Mouse (Mus musculus): ENCODE results near the gene Il1rapl2. TPM values are rescaled to one million over a fixed set of nuclear protein-coding genes. Genes with fewer than 3 reads are reported as not detected.

The Il1rapl2 gene
- polyA plus RNA-seq, 1 experiment from 2014 or later = 0.18 TPM

DNA sequence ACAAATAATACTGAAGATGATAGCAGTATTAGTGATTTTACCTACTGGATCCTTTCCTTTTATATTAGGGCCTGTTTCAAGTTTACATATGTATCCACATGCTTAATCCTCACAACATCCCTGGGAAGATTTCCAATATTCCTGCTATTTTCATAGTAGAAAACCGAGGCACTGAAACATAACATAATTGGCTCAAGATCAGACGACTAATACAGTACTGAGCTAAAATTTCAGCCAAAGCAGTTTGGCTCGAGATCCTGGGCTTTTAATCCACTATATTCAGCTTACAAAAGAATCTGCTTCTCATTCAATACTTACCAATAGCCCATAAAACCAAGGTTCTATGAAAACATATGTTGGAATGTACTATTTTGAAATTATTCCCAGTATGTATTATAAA lies 239.1 kb downstream of the Il1rapl2 start:
- ATAC-seq (ENCODE audit: insufficient read depth, low FRiP score, low read depth) = no peak
- H3K4me3 ChIP-seq (replicated peaks) = no peak overlapping the region
- H3K4me2 ChIP-seq = no peak overlapping the region
- H3K9me3 ChIP-seq = no peaks in the 10 kb centered on the region
- H3K9ac ChIP-seq = no peak overlapping the region
- H3K36me3 ChIP-seq = no peaks in the 10 kb centered on the region
- WGBS = 52% methylated on average over 3 of the region's 3 CpGs
- H3K4me1 ChIP-seq = no peaks in the 10 kb centered on the region
- no peaks in the 10 kb centered on the region for H3K27me3 ChIP-seq (replicated peaks)
- no peak overlapping the region for H3K27ac ChIP-seq

GRCm38 (mm10) chrX:137812151-137812550 lies 241.7 kb downstream of the Il1rapl2 start:
- no peaks in the 10 kb centered on the region for H3K9me3 ChIP-seq
- no peak overlapping the region for H3K9ac ChIP-seq
- H3K4me2 ChIP-seq = no peak overlapping the region
- no peak for ATAC-seq (ENCODE audit: insufficient read depth, low FRiP score, low read depth)
- 78% methylated on average over 1 of the region's 1 CpGs for WGBS
- no peaks in the 10 kb centered on the region for H3K4me1 ChIP-seq
- no peak overlapping the region for H3K4me3 ChIP-seq (replicated peaks)
- H3K27ac ChIP-seq = no peak overlapping the region
- no peaks in the 10 kb centered on the region for H3K27me3 ChIP-seq (replicated peaks)
- H3K36me3 ChIP-seq = no peaks in the 10 kb centered on the region

DNA sequence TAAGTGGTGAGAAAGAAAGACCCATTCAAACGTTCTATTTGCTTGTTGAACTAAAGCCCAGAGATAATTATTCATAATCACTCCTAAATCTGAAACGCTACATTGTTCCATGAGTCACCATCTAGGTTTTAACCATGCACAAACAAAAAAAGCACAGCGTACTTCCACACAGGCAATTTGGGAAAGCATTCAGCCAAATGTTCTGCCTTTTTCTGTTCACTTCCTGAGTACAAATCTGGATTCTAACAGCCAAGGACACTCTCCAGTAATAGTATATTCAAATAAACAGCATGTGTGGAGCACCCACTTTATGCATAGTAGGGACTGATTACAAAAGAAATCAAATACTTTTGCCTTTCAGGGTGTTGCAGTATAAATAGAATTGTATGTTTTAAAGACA lies 278.5 kb downstream of the Il1rapl2 start:
- no peak for ATAC-seq (ENCODE audit: insufficient read depth, low FRiP score, low read depth)
- Histone ChIP-seq H3K4me2 (no peak overlapping the region), H3K9me3 (no peaks in the 10 kb centered on the region), H3K36me3 (no peaks in the 10 kb centered on the region), H3K27me3 (replicated peaks) (no peaks in the 10 kb centered on the region), H3K4me3 (replicated peaks) (no peak overlapping the region), H3K9ac (no peak overlapping the region), H3K27ac (no peak overlapping the region), H3K4me1 (no peaks in the 10 kb centered on the region)
- 44% methylated on average over 3 of the region's 3 CpGs for WGBS

- no peak for ATAC-seq (ENCODE audit: insufficient read depth, low FRiP score, low read depth)
- H3K27ac ChIP-seq = no peak overlapping the region
- H3K9me3 ChIP-seq = no peaks in the 10 kb centered on the region
Observed at GRCm38 (mm10) chrX:137923490-137923889, 353.1 kb downstream of the Il1rapl2 start.

DNA sequence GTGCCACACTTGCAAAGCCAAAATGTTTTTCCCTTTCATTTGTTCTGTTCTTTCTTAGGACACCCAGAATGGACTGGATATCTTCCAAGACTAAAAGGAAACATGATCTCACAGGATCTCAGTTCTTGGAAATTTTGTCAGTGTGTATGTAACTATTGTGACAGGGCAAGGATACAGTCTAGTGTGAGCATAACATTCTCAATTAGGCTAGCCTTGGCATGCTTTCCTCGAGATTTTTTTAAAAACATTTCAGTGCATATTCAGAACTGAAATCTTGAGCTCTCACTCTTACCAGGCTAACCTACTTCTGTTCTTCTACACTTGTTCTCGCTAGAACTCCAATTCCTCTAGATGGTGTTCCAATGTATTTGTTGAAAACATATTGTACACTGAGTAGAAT lies 356.4 kb downstream of the Il1rapl2 start:
- whole genome bisulfite sequencing = 58% methylated on average over 2 of the region's 2 CpGs
- ATAC-seq (ENCODE audit: insufficient read depth, low FRiP score, low read depth) = no peak
- Histone ChIP-seq H3K36me3 (no peaks in the 10 kb centered on the region), H3K4me2 (no peak overlapping the region), H3K9me3 (no peaks in the 10 kb centered on the region), H3K4me1 (no peaks in the 10 kb centered on the region), H3K4me3 (replicated peaks) (no peak overlapping the region), H3K9ac (no peak overlapping the region), H3K27me3 (replicated peaks) (no peaks in the 10 kb centered on the region), H3K27ac (no peak overlapping the region)

More at GRCm38 (mm10) chrX:137923490-137923889, 353.1 kb downstream of the Il1rapl2 start:
- Histone ChIP-seq H3K36me3 (no peaks in the 10 kb centered on the region), H3K9ac (no peak overlapping the region), H3K4me2 (no peak overlapping the region), H3K27me3 (replicated peaks) (no peaks in the 10 kb centered on the region), H3K4me1 (no peaks in the 10 kb centered on the region), H3K4me3 (replicated peaks) (no peak overlapping the region)

- no peak for ATAC-seq (ENCODE audit: insufficient read depth, low FRiP score, low read depth)
- no peaks in the 10 kb centered on the region for H3K36me3 ChIP-seq
- H3K27me3 ChIP-seq (replicated peaks) = no peaks in the 10 kb centered on the region
- WGBS = 77% methylated on average over 1 of the region's 1 CpGs
- H3K4me3 ChIP-seq (replicated peaks) = no peak overlapping the region
- H3K9me3 ChIP-seq = no peaks in the 10 kb centered on the region
- no peak overlapping the region for H3K27ac ChIP-seq
- no peaks in the 10 kb centered on the region for H3K4me1 ChIP-seq
- H3K4me2 ChIP-seq = no peak overlapping the region
- H3K9ac ChIP-seq = no peak overlapping the region
Observed at GRCm38 (mm10) chrX:137947741-137948140, 377.3 kb downstream of the Il1rapl2 start.

GRCm38 (mm10) chrX:137971306-137971705 lies 400.9 kb downstream of the Il1rapl2 start:
- no peak for ATAC-seq (ENCODE audit: insufficient read depth, low FRiP score, low read depth)
- H3K4me3 ChIP-seq (replicated peaks) = no peak overlapping the region
- WGBS = 66% methylated on average over 5 of the region's 5 CpGs

GRCm38 (mm10) chrX:138043113-138043512 lies 472.7 kb downstream of the Il1rapl2 start:
- no peak for ATAC-seq (ENCODE audit: insufficient read depth, low FRiP score, low read depth)
- no peak overlapping the region for H3K27ac ChIP-seq
- WGBS = 90% methylated on average over 3 of the region's 3 CpGs

More at GRCm38 (mm10) chrX:137971306-137971705, 400.9 kb downstream of the Il1rapl2 start:
- H3K4me2 ChIP-seq = no peak overlapping the region
- no peaks in the 10 kb centered on the region for H3K9me3 ChIP-seq
- no peaks in the 10 kb centered on the region for H3K36me3 ChIP-seq
- no peak overlapping the region for H3K9ac ChIP-seq
- no peaks in the 10 kb centered on the region for H3K4me1 ChIP-seq
- H3K27me3 ChIP-seq (replicated peaks) = no peaks in the 10 kb centered on the region
- no peak overlapping the region for H3K27ac ChIP-seq

DNA sequence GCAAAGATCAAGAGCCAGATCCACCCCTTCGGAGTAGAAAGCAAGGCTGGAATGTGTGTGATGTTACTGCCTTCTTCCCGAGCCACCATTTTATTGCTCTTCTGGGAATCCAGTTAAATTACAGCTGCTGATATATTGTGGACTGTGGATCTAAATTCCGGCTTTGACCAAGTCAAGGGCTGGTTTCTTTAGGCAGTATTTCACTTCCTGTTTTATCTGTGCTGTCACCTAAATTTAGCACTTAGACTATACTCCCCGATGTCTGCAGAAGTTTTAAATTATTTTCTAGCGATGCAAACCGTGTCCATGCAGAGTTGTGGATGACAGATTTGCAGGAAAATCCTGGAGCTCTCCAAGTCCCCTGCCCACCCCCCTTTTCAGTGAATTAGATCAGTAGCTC lies 533.5 kb downstream of the Il1rapl2 start:
- H3K27ac ChIP-seq = no peak overlapping the region
- no peaks in the 10 kb centered on the region for H3K4me1 ChIP-seq
- H3K36me3 ChIP-seq = no peaks in the 10 kb centered on the region
- WGBS = 57% methylated on average over 6 of the region's 6 CpGs
- no peak for ATAC-seq (ENCODE audit: insufficient read depth, low FRiP score, low read depth)
- no peak overlapping the region for H3K4me3 ChIP-seq (replicated peaks)
- H3K27me3 ChIP-seq (replicated peaks) = no peaks in the 10 kb centered on the region
- H3K4me2 ChIP-seq = no peak overlapping the region
- no peaks in the 10 kb centered on the region for H3K9me3 ChIP-seq
- no peak overlapping the region for H3K9ac ChIP-seq

More at GRCm38 (mm10) chrX:138043113-138043512, 472.7 kb downstream of the Il1rapl2 start:
- Histone ChIP-seq H3K4me3 (replicated peaks) (no peak overlapping the region), H3K9ac (no peak overlapping the region), H3K4me2 (no peak overlapping the region), H3K27me3 (replicated peaks) (no peaks in the 10 kb centered on the region), H3K9me3 (no peaks in the 10 kb centered on the region), H3K4me1 (no peaks in the 10 kb centered on the region), H3K36me3 (no peaks in the 10 kb centered on the region)

GRCm38 (mm10) chrX:138104668-138105067 lies 534.3 kb downstream of the Il1rapl2 start:
- H3K36me3 ChIP-seq = no peaks in the 10 kb centered on the region
- no peak overlapping the region for H3K4me3 ChIP-seq (replicated peaks)
- 67% methylated on average over 3 of the region's 3 CpGs for WGBS
- no peak overlapping the region for H3K27ac ChIP-seq
- H3K4me2 ChIP-seq = no peak overlapping the region
- ATAC-seq (ENCODE audit: insufficient read depth, low FRiP score, low read depth) = no peak
- no peaks in the 10 kb centered on the region for H3K4me1 ChIP-seq
- H3K9ac ChIP-seq = no peak overlapping the region
- H3K9me3 ChIP-seq = no peaks in the 10 kb centered on the region
- H3K27me3 ChIP-seq (replicated peaks) = no peaks in the 10 kb centered on the region

DNA sequence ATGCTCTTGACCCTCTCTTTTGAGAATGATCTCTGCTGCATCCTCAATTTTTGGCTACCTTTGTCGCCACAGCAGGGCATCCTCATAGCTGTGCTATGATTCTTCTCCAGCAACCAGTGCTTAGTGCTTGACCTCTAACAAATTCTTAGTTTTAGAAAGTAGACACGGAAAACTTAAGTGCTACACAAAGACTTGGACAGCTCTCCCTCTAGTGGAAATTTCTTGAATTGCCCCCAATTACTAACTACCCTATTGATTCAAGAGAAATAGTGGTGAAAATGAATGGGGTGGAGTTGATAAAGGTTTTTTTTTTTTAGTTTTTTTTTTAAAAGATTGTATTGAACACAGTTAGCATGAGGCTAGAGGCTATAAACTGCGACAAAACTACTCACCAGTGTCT lies 599.7 kb downstream of the Il1rapl2 start:
- H3K4me3 ChIP-seq (replicated peaks) = no peak overlapping the region
- no peaks in the 10 kb centered on the region for H3K4me1 ChIP-seq
- no peak overlapping the region for H3K27ac ChIP-seq
- no peaks in the 10 kb centered on the region for H3K36me3 ChIP-seq
- H3K9me3 ChIP-seq = no peaks in the 10 kb centered on the region
- no peak overlapping the region for H3K4me2 ChIP-seq
- no peaks in the 10 kb centered on the region for H3K27me3 ChIP-seq (replicated peaks)
- ATAC-seq (ENCODE audit: insufficient read depth, low FRiP score, low read depth) = no peak
- H3K9ac ChIP-seq = no peak overlapping the region
- WGBS = 11% methylated on average over 3 of the region's 3 CpGs

DNA sequence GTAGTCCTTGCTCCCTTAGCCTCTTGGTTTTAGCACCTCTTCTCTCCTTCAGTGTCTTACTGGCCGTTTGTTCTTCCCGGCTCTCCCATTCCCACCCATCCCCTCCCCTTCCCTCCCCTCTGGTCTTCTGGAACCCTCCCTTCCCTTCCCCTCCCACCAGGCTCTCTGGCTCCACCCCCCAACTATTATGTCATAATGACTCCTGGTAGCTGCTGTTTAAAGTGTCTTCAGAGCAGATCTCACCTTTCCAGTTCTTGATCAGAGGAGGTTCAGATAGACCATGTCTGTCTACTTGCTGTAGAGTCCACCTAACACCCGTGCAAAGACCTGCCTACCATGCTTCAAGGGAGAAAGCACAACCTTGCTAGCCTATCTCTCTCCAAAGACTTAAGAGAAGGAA lies 639.1 kb downstream of the Il1rapl2 start, which contains the start of gene Tex13a:
Tex13a (minus strand) TSS at position 101 of the 400 bp plus-strand sequence.
- no peaks in the 10 kb centered on the region for H3K36me3 ChIP-seq
- no peak within 1 kb of the TSS for H3K4me2 ChIP-seq
- H3K9ac ChIP-seq = no peak within 1 kb of the TSS
- H3K9me3 ChIP-seq = no peaks in the 10 kb centered on the region
- no peak for ATAC-seq (ENCODE audit: insufficient read depth, low FRiP score, low read depth)
- H3K27me3 ChIP-seq (replicated peaks) = no peaks in the 10 kb centered on the region
- 73% methylated on average over 3 of the region's 3 CpGs for WGBS
- no peak within 1 kb of the TSS for H3K4me3 ChIP-seq (replicated peaks)
- H3K4me1 ChIP-seq = no peaks in the 10 kb centered on the region
- no peak within 1 kb of the TSS for H3K27ac ChIP-seq

DNA sequence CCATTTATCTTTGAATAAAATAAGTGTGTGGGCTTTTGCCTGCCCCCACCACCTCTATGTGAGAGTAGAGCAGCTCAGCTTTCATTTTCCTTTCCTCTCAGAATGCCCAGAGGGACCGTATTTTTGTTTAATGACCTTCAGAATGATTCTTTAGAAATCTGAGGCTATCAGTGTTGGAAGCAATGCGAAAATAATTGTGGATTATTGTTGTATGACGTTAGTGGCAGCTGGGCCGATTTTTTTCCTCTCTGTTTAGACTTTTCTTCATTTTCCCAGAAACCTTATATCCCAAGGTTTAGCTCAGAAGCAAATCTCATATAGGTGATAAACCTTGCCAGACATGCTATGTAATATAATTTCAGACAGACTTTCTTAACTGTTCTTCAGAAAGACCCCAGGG lies 664.2 kb downstream of the Il1rapl2 start:
- 67% methylated on average over 4 of the region's 4 CpGs for whole genome bisulfite sequencing

More for the DNA sequence above, 664.2 kb downstream of the Il1rapl2 start:
- Histone ChIP-seq H3K9me3 (no peaks in the 10 kb centered on the region), H3K4me2 (no peak overlapping the region), H3K36me3 (no peaks in the 10 kb centered on the region), H3K4me3 (replicated peaks) (no peak overlapping the region), H3K4me1 (no peaks in the 10 kb centered on the region), H3K9ac (no peak overlapping the region), H3K27me3 (replicated peaks) (no peaks in the 10 kb centered on the region), H3K27ac (no peak overlapping the region)
- ATAC-seq (ENCODE audit: insufficient read depth, low FRiP score, low read depth) = no peak
